Mouse (Mus musculus) left cerebral cortex, postnatal 25 days (tissue): ENCODE results near the gene 1500011B03Rik. TPM values are rescaled to one million over a fixed set of nuclear protein-coding genes. Genes with fewer than 3 reads are reported as not detected.

Experiments used
- DNase-seq, 2 experiments: peaks; one replicate each; pipeline ENCODE4 v3.0.0; 2022; ENCODE audit warnings: low spot score in 2 of 2, mixed read lengths in 1 of 2
- intact Hi-C: fragments of 180-260 bp; cut with DNase I; formaldehyde crosslinking; loops from one replicate; pipeline ENCODE4 v1.15.1; 2025
- microRNA-seq, 2 experiments: library from miRNA; unstranded; fragments of <30 nt; microRNA quantifications; one replicate each; pipeline ENCODE4 v1.2.0; 2022
- total RNA-seq, 2 experiments: library from RNA; stranded (reverse); gene quantifications; 2 replicates each; pipeline ENCODE4 v1.2.3; 2021

1500011B03Rik gene
- total RNA-seq, 2 experiments from 2014 or later, result 162 to 177 TPM

GRCm38 (mm10) chr5:114764812-114765735, 58.2 kb downstream of the 1500011B03Rik start:
- intact Hi-C loops, result no loop called here
- peak in 1 of 2 experiments; percentile 58 for DNase-seq

GRCm38 (mm10) chr5:114761980-114762379, 61.3 kb downstream of the 1500011B03Rik start:
- no peak for DNase-seq
- intact Hi-C loops, result no loop called here

- peak in 1 of 2 experiments; percentile 78 for DNase-seq
- intact Hi-C loops, result no loop called here
These were observed 63.7 kb downstream of the 1500011B03Rik start for GRCm38 (mm10) chr5:114759536-114760090.

Small RNAs within 50 kb of the gene (microRNA-seq; reads per million reads assigned to microRNA genes)
- gene Mir6240, result 5.4 to 8.4 reads per million in 2 experiments

Other genes starting within 250 kb of the 1500011B03Rik start
- 1 to 10 TPM; 1.9 to 2.2 TPM for gene Trpv4, start 165.0 kb downstream of the 1500011B03Rik start, total RNA-seq
- gene Gltp, start 132.5 kb downstream of the 1500011B03Rik start, total RNA-seq, result 10 to 100 TPM; 24.6 to 28.3 TPM
- gene Tchp, start 115.7 kb downstream of the 1500011B03Rik start, total RNA-seq, result 10 to 100 TPM; 11.6 to 13.6 TPM
- 10 to 100 TPM; 30.6 to 34.9 TPM for gene Ankrd13a, start 48.8 kb downstream of the 1500011B03Rik start, total RNA-seq
- gene Git2, start 48.0 kb downstream of the 1500011B03Rik start, total RNA-seq, result 10 to 100 TPM; 38.1 to 47.0 TPM
- not detected for gene 4930519G04Rik, start 30.2 kb upstream of the 1500011B03Rik start, total RNA-seq
- gene Gm9936, start 35.2 kb upstream of the 1500011B03Rik start, total RNA-seq, result under 1 TPM; 0.85 to 0.87 TPM
- 1 to 10 TPM; 1.1 to 2.6 TPM for gene Oasl2, start 73.5 kb upstream of the 1500011B03Rik start, total RNA-seq
- under 1 TPM in 1 of 2 experiments, not detected in 1; 0.50 TPM for gene Oasl1, start 99.8 kb upstream of the 1500011B03Rik start, total RNA-seq
- gene 2210016L21Rik, start 118.7 kb upstream of the 1500011B03Rik start, total RNA-seq, result 100 to 1,000 TPM; 201 to 203 TPM
- not detected for gene Hnf1a, start 147.6 kb upstream of the 1500011B03Rik start, total RNA-seq
- gene Sppl3, start 187.7 kb upstream of the 1500011B03Rik start, total RNA-seq, result 10 to 100 TPM; 91.9 to 92.5 TPM